Mouse (Mus musculus) limb, embryonic 15.5 days (tissue): Measurements from ENCODE around the gene Fam57b. TPM values are rescaled to one million over a fixed set of nuclear protein-coding genes. Genes with fewer than 3 reads are reported as not detected.
"Not testable (repeated sequence)": the region's sequence is repeated elsewhere in the genome, so short reads cannot be mapped to it uniquely, and the experiment has no call there.

Experiments
- ATAC-seq: fragments of 200-750 bp; cut with Nextera tagmentation; 2 replicates; pipeline ENCODE4 v1.8.0; 2017; ENCODE audit warnings: low read depth, moderate TSS enrichment; ENCODE audit not compliant: insufficient number of reproducible peaks, low FRiP score, low TSS enrichment
- H3K27ac ChIP-seq: fragments of 300-500 bp; sonication (generic); 2 replicates; pipeline ENCODE4 v1.5.1; 2015; ENCODE audit warnings: moderate library complexity, mild to moderate bottlenecking, inconsistent platforms
- H3K27me3 ChIP-seq: fragments of 300-500 bp; sonication (generic); 2 replicates; pipeline ENCODE4 v1.6.1; 2015; ENCODE audit warnings: inconsistent platforms
- H3K36me3 ChIP-seq: fragments of 300-500 bp; sonication (generic); 2 replicates; pipeline ENCODE4 v1.6.1; 2015; ENCODE audit warnings: inconsistent platforms
- H3K4me1 ChIP-seq: fragments of 300-500 bp; sonication (generic); 2 replicates; pipeline ENCODE4 v1.6.1; 2015; ENCODE audit warnings: inconsistent platforms
- H3K4me2 ChIP-seq: fragments of 300-500 bp; sonication (generic); 2 replicates; pipeline ENCODE4 v1.6.1; 2015; ENCODE audit warnings: mild to moderate bottlenecking, inconsistent platforms
- H3K4me3 ChIP-seq: fragments of 300-500 bp; sonication (generic); 2 replicates; pipeline ENCODE4 v1.5.1; 2015; ENCODE audit warnings: mild to moderate bottlenecking, inconsistent platforms
- H3K9ac ChIP-seq: fragments of 300-500 bp; sonication (generic); 2 replicates; pipeline ENCODE4 v1.6.1; 2015; ENCODE audit warnings: inconsistent platforms
- H3K9me3 ChIP-seq: fragments of 300-500 bp; sonication (generic); 2 replicates; pipeline ENCODE4 v1.6.1; 2016; ENCODE audit warnings: inconsistent platforms
- WGBS: fragments of 180-500 bp; shearing (Covaris S2); methylation state at CpG from one replicate; pipeline ENCODE4 v1.1.7; 2015; 5-methylcytosine and 5-hydroxymethylcytosine counted together
- polyA plus RNA-seq: library from polyadenylated mRNA; unstranded; fragments of >200 nt; fragmentation: Nextera tagmentation; extraction: Ambion mirVana; gene quantifications from 2 replicates; pipeline ENCODE4 v1.2.1, GENCODE M21; 2015

Gene Fam57b
- polyA plus RNA-seq, 1 experiment from 2014 or later: 0.56 TPM

- not testable (repeated sequence) for H3K4me2 ChIP-seq, ATAC-seq, H3K4me3 ChIP-seq, H3K9me3 ChIP-seq, H3K9ac ChIP-seq, H3K27me3 ChIP-seq, H3K36me3 ChIP-seq, H3K27ac ChIP-seq
- H3K4me1 ChIP-seq: peaks cover 46% of the 10 kb centered on the region
- 91% methylated on average over 7 of the region's 7 CpGs for WGBS
Measured at GRCm38 (mm10) chr7:126779101-126779500, 18.4 kb upstream of the Fam57b start.

- Histone ChIP-seq H3K27me3 (no peaks in the 10 kb centered on the region), H3K9ac (peak overlapping the region; percentile 37), H3K36me3 (peaks cover 19% of the 10 kb centered on the region), H3K9me3 (no peaks in the 10 kb centered on the region), H3K4me2 (peak overlapping the region; percentile 89), H3K27ac (peak overlapping the region; percentile 60), H3K4me1 (peaks cover 46% of the 10 kb centered on the region), H3K4me3 (peak overlapping the region; percentile 44)
- WGBS: 1% methylated on average over 21 of the region's 21 CpGs
- ATAC-seq: peak; percentile 50
Measured at GRCm38 (mm10) chr7:126779983-126780970, 17.2 kb upstream of the Fam57b start.

GRCm38 (mm10) chr7:126780971-126781635 is 16.4 kb upstream of the Fam57b start, which contains the start of gene Tbx6:
Gene Tbx6, plus strand, starts transcription at chr7:126781483.
- peaks cover 27% of the 10 kb centered on the region for H3K36me3 ChIP-seq
- ATAC-seq: peak; percentile 4; the same call in 1 of the 2 replicates

GRCm38 (mm10) chr7:126781661-126782370 is 15.7 kb upstream of the Fam57b start:
- Histone ChIP-seq H3K4me1 (peaks cover 35% of the 10 kb centered on the region), H3K4me2 (peak overlapping the region; percentile 89; the same call in 1 of the 2 replicates), H3K9me3 (no peaks in the 10 kb centered on the region), H3K27ac (peak overlapping the region; percentile 43; the same call in 1 of the 2 replicates), H3K36me3 (peaks cover 34% of the 10 kb centered on the region), H3K27me3 (no peaks in the 10 kb centered on the region), H3K9ac (no peak overlapping the region), H3K4me3 (no peak overlapping the region)
- 29% methylated on average over 11 of the region's 11 CpGs for WGBS
- no peak for ATAC-seq

More at GRCm38 (mm10) chr7:126780971-126781635, 16.4 kb upstream of the Fam57b start, which contains the start of gene Tbx6:
- WGBS: 4% methylated on average over 22 of the region's 22 CpGs
- H3K9ac ChIP-seq: peak within 1 kb of the TSS; percentile 37
- H3K27me3 ChIP-seq: no peaks in the 10 kb centered on the region
- peak within 1 kb of the TSS; percentile 89 for H3K4me2 ChIP-seq
- H3K27ac ChIP-seq: peak within 1 kb of the TSS; percentile 60
- H3K9me3 ChIP-seq: no peaks in the 10 kb centered on the region
- peaks cover 40% of the 10 kb centered on the region for H3K4me1 ChIP-seq
- peak within 1 kb of the TSS; percentile 44 for H3K4me3 ChIP-seq

GRCm38 (mm10) chr7:126782693-126783092 is 14.8 kb upstream of the Fam57b start:
- no peak for ATAC-seq
- H3K4me3 ChIP-seq: no peak overlapping the region
- no peaks in the 10 kb centered on the region for H3K27me3 ChIP-seq
- no peak overlapping the region for H3K4me2 ChIP-seq
- H3K27ac ChIP-seq: no peak overlapping the region
- peaks cover 29% of the 10 kb centered on the region for H3K4me1 ChIP-seq
- no peak overlapping the region for H3K9ac ChIP-seq
- no peaks in the 10 kb centered on the region for H3K9me3 ChIP-seq
- H3K36me3 ChIP-seq: peaks cover 43% of the 10 kb centered on the region
- 71% methylated on average over 13 of the region's 13 CpGs for WGBS

GRCm38 (mm10) chr7:126784469-126784868 is 13.0 kb upstream of the Fam57b start:
- H3K27ac ChIP-seq: no peak overlapping the region
- no peaks in the 10 kb centered on the region for H3K27me3 ChIP-seq
- H3K9me3 ChIP-seq: no peaks in the 10 kb centered on the region
- 78% methylated on average over 7 of the region's 7 CpGs for WGBS
- H3K4me1 ChIP-seq: peaks cover 22% of the 10 kb centered on the region
- no peak overlapping the region for H3K9ac ChIP-seq
- ATAC-seq: no peak
- H3K36me3 ChIP-seq: peaks cover 58% of the 10 kb centered on the region
- H3K4me2 ChIP-seq: no peak overlapping the region
- H3K4me3 ChIP-seq: no peak overlapping the region

GRCm38 (mm10) chr7:126785056-126785455 is 12.4 kb upstream of the Fam57b start:
- no peak overlapping the region for H3K4me2 ChIP-seq
- H3K9ac ChIP-seq: no peak overlapping the region
- H3K4me3 ChIP-seq: no peak overlapping the region
- no peaks in the 10 kb centered on the region for H3K27me3 ChIP-seq
- H3K27ac ChIP-seq: no peak overlapping the region
- peaks cover 16% of the 10 kb centered on the region for H3K4me1 ChIP-seq
- H3K36me3 ChIP-seq: peaks cover 64% of the 10 kb centered on the region
- 60% methylated on average over 4 of the region's 4 CpGs for WGBS
- H3K9me3 ChIP-seq: no peaks in the 10 kb centered on the region
- ATAC-seq: no peak

GRCm38 (mm10) chr7:126786142-126786541 is 11.3 kb upstream of the Fam57b start:
- 89% methylated on average over 14 of the region's 14 CpGs for WGBS
- no peak overlapping the region for H3K27ac ChIP-seq
- peaks cover 66% of the 10 kb centered on the region for H3K36me3 ChIP-seq

GRCm38 (mm10) chr7:126789141-126789540 is 8.3 kb upstream of the Fam57b start:
- WGBS: 91% methylated on average over 4 of the region's 4 CpGs
- no peak for ATAC-seq
- Histone ChIP-seq H3K4me1 (peaks cover 13% of the 10 kb centered on the region), H3K27me3 (no peaks in the 10 kb centered on the region), H3K4me2 (no peak overlapping the region), H3K4me3 (no peak overlapping the region), H3K9ac (no peak overlapping the region), H3K36me3 (peaks cover 64% of the 10 kb centered on the region), H3K27ac (no peak overlapping the region), H3K9me3 (no peaks in the 10 kb centered on the region)

More at GRCm38 (mm10) chr7:126786142-126786541, 11.3 kb upstream of the Fam57b start:
- Histone ChIP-seq H3K4me3 (no peak overlapping the region), H3K27me3 (no peaks in the 10 kb centered on the region), H3K9me3 (no peaks in the 10 kb centered on the region), H3K9ac (no peak overlapping the region), H3K4me2 (no peak overlapping the region), H3K4me1 (peaks cover 14% of the 10 kb centered on the region)
- no peak for ATAC-seq

GRCm38 (mm10) chr7:126791851-126792720 is 5.4 kb upstream of the Fam57b start, which contains the start of gene Ppp4c:
Gene Ppp4c, minus strand, starts transcription at chr7:126792496.
- Histone ChIP-seq H3K4me3 (peak within 1 kb of the TSS; percentile 71), H3K4me2 (peak within 1 kb of the TSS; percentile 50), H3K36me3 (peaks cover 64% of the 10 kb centered on the region), H3K27ac (peak within 1 kb of the TSS; percentile 99), H3K27me3 (no peaks in the 10 kb centered on the region), H3K4me1 (peaks cover 28% of the 10 kb centered on the region), H3K9ac (peak within 1 kb of the TSS; percentile 83), H3K9me3 (no peaks in the 10 kb centered on the region)
- under 1% methylated on average over 76 of the region's 83 CpGs for WGBS
- ATAC-seq: peak; percentile 90
